Comparison of ENCODE assay signal across 9 mouse cellular contexts in the genomic region with DNA sequence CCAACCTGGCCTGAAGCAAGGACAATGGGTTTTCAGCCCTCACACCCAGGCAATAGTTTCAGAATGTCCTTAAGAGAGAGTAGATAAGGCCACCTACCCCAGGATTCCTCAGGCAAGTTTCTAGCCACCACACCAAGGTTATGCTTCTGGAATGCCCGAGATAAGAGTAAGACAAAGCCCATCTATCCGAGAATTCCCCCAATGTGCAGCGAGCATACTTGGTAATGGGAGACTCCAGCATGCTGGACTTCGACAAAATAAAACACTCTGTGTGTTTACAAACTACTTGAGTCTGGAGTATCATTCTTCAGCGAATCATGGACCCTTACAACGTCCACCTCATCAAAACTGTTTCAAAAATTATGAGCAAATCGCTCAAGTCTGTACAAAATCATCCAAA. TPM values are rescaled to one million over a fixed set of nuclear protein-coding genes. Genes with fewer than 3 reads are reported as not detected.
DNase-seq lines count a peak whose midpoint lies in the region; ATAC-seq and TF ChIP-seq lines count a peak whose summit lies in the region.
"Had no signal": no experiment of that assay in that cellular context is flagged by ENCODE, and none has a peak within 500 bp of the region (broad histone marks: within the 10 kb centered on the region; RNA-seq: fewer than 3 reads in every experiment).

No protein-coding gene starts in this region.

- H3K36me3 ChIP-seq in kidney, postnatal 0 days (ENCODE audit: insufficient read depth, low read length), result no peaks in the 10 kb centered on the region
- H3K36me3 ChIP-seq in embryonic facial prominence, embryonic 13.5 days, result peaks cover 15% of the 10 kb centered on the region
- H3K36me3 ChIP-seq in intestine, embryonic 15.5 days, result no peaks in the 10 kb centered on the region

- ATAC-seq in kidney, postnatal 0 days (replicated peaks; ENCODE audit: low FRiP score, low read depth), result no peak
- no peak for ATAC-seq in embryonic facial prominence, embryonic 13.5 days (ENCODE audit: insufficient number of reproducible peaks, insufficient read depth, low FRiP score, low TSS enrichment, low read depth)
- no peak for ATAC-seq in intestine, embryonic 15.5 days
- no peak for ATAC-seq in monocyte, adult 5-6 weeks (replicated peaks; ENCODE audit: insufficient number of reproducible peaks, low FRiP score, low TSS enrichment, poor library complexity, severe bottlenecking)

- H3K4me3 ChIP-seq in kidney, postnatal 0 days (replicated peaks; ENCODE audit: low read depth, low read length), result no peak overlapping the region
- H3K4me3 ChIP-seq in embryonic facial prominence, embryonic 13.5 days, result peak overlapping the region; percentile 60; the same call in 1 of the 2 replicates
- peak overlapping the region; percentile 58; the same call in 1 of the 2 replicates for H3K4me3 ChIP-seq in intestine, embryonic 15.5 days (replicated peaks)

- H3K27me3 ChIP-seq in kidney, postnatal 0 days (ENCODE audit: insufficient read depth, low read length), result no peaks in the 10 kb centered on the region
- no peaks in the 10 kb centered on the region for H3K27me3 ChIP-seq in embryonic facial prominence, embryonic 13.5 days
- H3K27me3 ChIP-seq in intestine, embryonic 15.5 days (replicated peaks), result no peaks in the 10 kb centered on the region

- H3K4me2 ChIP-seq in kidney, postnatal 0 days (ENCODE audit: low read length), result peak overlapping the region; percentile 53
- peak overlapping the region; percentile 73 for H3K4me2 ChIP-seq in embryonic facial prominence, embryonic 13.5 days
- peak overlapping the region; percentile 59 for H3K4me2 ChIP-seq in intestine, embryonic 15.5 days (replicated peaks)

- H3K4me1 ChIP-seq in kidney, postnatal 0 days (replicated peaks; ENCODE audit: insufficient read depth, low read length), result no peaks in the 10 kb centered on the region
- H3K4me1 ChIP-seq in embryonic facial prominence, embryonic 13.5 days, result peaks cover 18% of the 10 kb centered on the region; the same call in 1 of the 2 replicates
- 0 out of 2 replicates have a peak, but pooled peaks cover 8% of the 10 kb centered on the region for H3K4me1 ChIP-seq in intestine, embryonic 15.5 days (replicated peaks)

- 67% methylated on average over 7 of the region's 7 CpGs for WGBS in kidney, postnatal 0 days
- WGBS in embryonic facial prominence, embryonic 13.5 days, result 71% methylated on average over 7 of the region's 7 CpGs
- WGBS in intestine, embryonic 15.5 days, result 41% methylated on average over 7 of the region's 7 CpGs

- no peak for DNase-seq in kidney, postnatal 0 days (ENCODE audit: low spot score)
- DNase-seq in kidney, postnatal 10 days, result no peak
- DNase-seq in naive thymus-derived CD4-positive, alpha-beta T cell, adult 2 months (ENCODE audit: low read depth), result peak; percentile 19
- DNase-seq in frontal cortex, postnatal 25 days (ENCODE audit: low spot score in 2 of 2), result no peak
- no peak for DNase-seq in T-cell, adult 2 months (ENCODE audit: low spot score)

- H3K27ac ChIP-seq in kidney, postnatal 0 days, result no peak overlapping the region
- H3K27ac ChIP-seq in embryonic facial prominence, embryonic 13.5 days, result peak overlapping the region; percentile 71; the same call in 1 of the 2 replicates
- peak overlapping the region; percentile 84 for H3K27ac ChIP-seq in intestine, embryonic 15.5 days

- no peaks in the 10 kb centered on the region for H3K9me3 ChIP-seq in kidney, postnatal 0 days (replicated peaks; ENCODE audit: low read length)
- no peaks in the 10 kb centered on the region for H3K9me3 ChIP-seq in embryonic facial prominence, embryonic 13.5 days
- H3K9me3 ChIP-seq in intestine, embryonic 15.5 days, result no peaks in the 10 kb centered on the region

- no peak overlapping the region for H3K9ac ChIP-seq in kidney, postnatal 0 days (ENCODE audit: low read depth, low read length)
- no peak overlapping the region for H3K9ac ChIP-seq in embryonic facial prominence, embryonic 13.5 days
- H3K9ac ChIP-seq in intestine, embryonic 15.5 days, result no peak overlapping the region

- TF ChIP-seq CTCF in kidney, postnatal 0 days (IDR thresholded peaks at IDR 0.05; ENCODE audit: low read depth), result no peak

RNA-seq across cellular contexts. Expression of gene 1810037I17Rik, which starts 0.9 kb away (rescaled TPM):
- 127 and 140 TPM in 2 replicates for polyA plus RNA-seq in kidney, postnatal 0 days (2015; fragmentation: Nextera tagmentation; extraction: Ambion mirVana)
- 89.9 and 107 TPM in 2 replicates for polyA plus RNA-seq in embryonic facial prominence, embryonic 13.5 days (2015; fragmentation: Nextera tagmentation; extraction: Ambion mirVana)
- polyA plus RNA-seq in intestine, embryonic 15.5 days (2015; fragmentation: Nextera tagmentation; extraction: Ambion mirVana), result 146 and 156 TPM in 2 replicates
- total RNA-seq in monocyte, adult 5-6 weeks (2017), result 21.4 to 34.4 TPM (median 33.6 TPM) in 3 replicates

RNA-seq across cellular contexts. Expression of gene Gm10959, which starts 4.0 kb away (rescaled TPM):
- polyA plus RNA-seq in kidney, postnatal 0 days (2015; fragmentation: Nextera tagmentation; extraction: Ambion mirVana), result not detected in 2 replicates
- polyA plus RNA-seq in embryonic facial prominence, embryonic 13.5 days (2015; fragmentation: Nextera tagmentation; extraction: Ambion mirVana), result not detected in 2 replicates
- polyA plus RNA-seq in intestine, embryonic 15.5 days (2015; fragmentation: Nextera tagmentation; extraction: Ambion mirVana), result not detected in 2 replicates
- not detected in 3 replicates for total RNA-seq in monocyte, adult 5-6 weeks (2017)
- total RNA-seq: left cerebral cortex, adult 2 months had no signal

RNA-seq across cellular contexts. Expression of gene Fabp2, which starts 28.3 kb away (rescaled TPM):
- polyA plus RNA-seq in kidney, postnatal 0 days (2015; fragmentation: Nextera tagmentation; extraction: Ambion mirVana), result 0.47 and 0.83 TPM in 2 replicates
- polyA plus RNA-seq in embryonic facial prominence, embryonic 13.5 days (2015; fragmentation: Nextera tagmentation; extraction: Ambion mirVana), result 7.6 TPM in 1 of 2 replicates, not detected in the other
- 654 and 813 TPM in 2 replicates for polyA plus RNA-seq in intestine, embryonic 15.5 days (2015; fragmentation: Nextera tagmentation; extraction: Ambion mirVana)
- not detected in 3 replicates for total RNA-seq in monocyte, adult 5-6 weeks (2017)
- total RNA-seq: left cerebral cortex, adult 2 months had no signal

Comparison
In these comparisons a context has a peak if more than half of its experiments do, and no peak if none do; other contexts are left out.
1. RNA of gene Fabp2, which starts 28.3 kb away (polyA plus RNA-seq): 654 to 813 TPM in intestine, embryonic 15.5 days; 0.47 to 0.83 TPM in kidney, postnatal 0 days and 7.6 TPM in embryonic facial prominence, embryonic 13.5 days; every median in the first group is over 10 times any median in the second.
2. Peak in every context shown above with its lines, with median percentiles within 50 percentile points of each other: H3K4me2 ChIP-seq.